24 mouse cellular contexts compared by ENCODE assay signal in the genomic region with DNA sequence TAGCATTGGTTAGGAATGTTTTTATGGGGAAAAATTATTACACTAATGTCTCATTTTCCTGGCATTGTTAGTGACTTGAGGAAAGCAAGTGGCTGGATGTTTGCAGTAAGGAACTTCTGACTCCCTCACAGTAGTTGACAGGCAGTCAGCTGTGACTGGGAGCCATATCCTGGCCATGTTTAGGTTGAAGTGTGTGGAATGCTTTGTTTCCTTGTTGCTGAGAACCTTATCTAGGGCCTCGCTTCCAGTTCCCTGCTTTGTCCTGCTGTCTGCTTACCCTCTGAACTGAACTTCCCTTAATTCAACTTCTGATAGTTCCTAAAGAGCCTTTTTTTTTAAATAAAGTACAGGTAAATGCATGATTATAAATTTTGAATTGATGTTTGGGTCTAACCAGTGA. TPM values are rescaled to one million over a fixed set of nuclear protein-coding genes. Genes with fewer than 3 reads are reported as not detected.
DNase-seq lines count a peak whose midpoint lies in the region; ATAC-seq and TF ChIP-seq lines count a peak whose summit lies in the region.
"Had no signal": no experiment of that assay in that cellular context is flagged by ENCODE, and none has a peak within 500 bp of the region (broad histone marks: within the 10 kb centered on the region; RNA-seq: fewer than 3 reads in every experiment).

No protein-coding gene starts in this region.

- intact Hi-C loops in gastrocnemius, adult 2 months (cut with DNase I), result no loop called here

- H3K4me1 ChIP-seq in heart, embryonic 14.5 days (ENCODE audit: control insufficient read depth in 2 of 2, insufficient read depth in 2 of 2, low read length in 2 of 2), result peaks cover 2 to 22% of the 10 kb centered on the region in 2 experiments; a peak in 3 of 4 replicates
- H3K4me1 ChIP-seq: forebrain, embryonic 10.5 days; neural tube, embryonic 12.5 days had no signal

- DNase-seq in gastrocnemius, adult 2 months, result no peak
- DNase-seq in gastrocnemius, adult 18-20 months (ENCODE audit: low spot score), result no peak
- DNase-seq in heart, adult 9 months (ENCODE audit: low spot score in 2 of 2), result no peak
- peak; percentile 29 for DNase-seq in lung, postnatal 10 days
- DNase-seq in lung, postnatal 14 days, result no peak
- no peak for DNase-seq in ovary, postnatal 14 days (ENCODE audit: low spot score)
- no peak for DNase-seq in testis, postnatal 14 days (ENCODE audit: low spot score)
- DNase-seq: adrenal gland, postnatal 25 days; cerebellum, adult 9-11 months; gastrocnemius, postnatal 25 days; kidney, adult 2 months; kidney, postnatal 10 days; midbrain, embryonic 14.5 days; retina, postnatal 1 day; right cerebral cortex, postnatal 25 days; spleen, adult 18-20 months had no signal

- H3K9ac ChIP-seq in heart, embryonic 14.5 days (ENCODE audit: low read length), result no peak overlapping the region
- H3K9ac ChIP-seq: hindbrain, embryonic 14.5 days; neural tube, embryonic 12.5 days had no signal

- H3K27ac ChIP-seq in gastrocnemius, adult 2 months, result 0 out of 2 replicates have a peak overlapping the region, but pooled peaks have one; percentile 65
- H3K27ac ChIP-seq in heart, embryonic 14.5 days (replicated peaks in 1 of 2; ENCODE audit: control insufficient read depth in 1 of 2, insufficient read depth in 1 of 2, low read depth in 2 of 2, low read length in 2 of 2), result peak overlapping the region; percentile 22 to 79; a peak in 3 of 4 replicates
- H3K27ac ChIP-seq: forebrain, embryonic 10.5 days; hindbrain, embryonic 14.5 days; layer of hippocampus, adult 2 months; neural tube, embryonic 12.5 days had no signal

- H3K9me3 ChIP-seq in heart, embryonic 14.5 days (ENCODE audit: control insufficient read depth, low read length), result no peaks in the 10 kb centered on the region
- H3K9me3 ChIP-seq: forebrain, embryonic 10.5 days; megakaryocyte, embryonic 14.5 days; neural tube, embryonic 12.5 days had no signal

- H3K27me3 ChIP-seq in heart, embryonic 14.5 days (ENCODE audit: control insufficient read depth, insufficient read depth, low read length), result no peaks in the 10 kb centered on the region
- H3K27me3 ChIP-seq: megakaryocyte, embryonic 14.5 days; neural tube, embryonic 12.5 days had no signal

- peaks cover 68% of the 10 kb centered on the region for H3K36me3 ChIP-seq in heart, embryonic 14.5 days (ENCODE audit: control insufficient read depth, insufficient read depth, low read length)

- peak; percentile 80 for ATAC-seq in heart, embryonic 14.5 days (ENCODE audit: insufficient number of reproducible peaks, insufficient read depth, low FRiP score, low read depth)
- ATAC-seq: forebrain, embryonic 16.5 days; inflammation-experienced regulatory T-cells, adult 6 months had no signal

- H3K4me3 ChIP-seq in gastrocnemius, adult 2 months, result no peak overlapping the region
- no peak overlapping the region for H3K4me3 ChIP-seq in heart, embryonic 14.5 days (ENCODE audit: control insufficient read depth in 1 of 2, insufficient read depth in 1 of 2, low read depth in 1 of 2, low read length in 2 of 2)
- H3K4me3 ChIP-seq: forebrain, embryonic 10.5 days; layer of hippocampus, adult 2 months; megakaryocyte, embryonic 14.5 days; neural tube, embryonic 12.5 days had no signal

- TF ChIP-seq CTCF in gastrocnemius, adult 2 months (IDR thresholded peaks at IDR 0.05), result no peak

- 4% methylated on average over 1 of the region's 1 CpGs for WGBS in heart, embryonic 14.5 days

- H3K4me2 ChIP-seq in heart, embryonic 14.5 days (ENCODE audit: low read length), result no peak overlapping the region
- H3K4me2 ChIP-seq: hindbrain, embryonic 14.5 days; neural tube, embryonic 12.5 days had no signal

RNA-seq across cellular contexts. Expression of gene Ankfy1, which starts 46.5 kb away (rescaled TPM):
- 10 to 100 TPM in 1 of 2 experiments, 1 to 10 TPM in 1; 8.5 to 10.4 TPM for total RNA-seq in gastrocnemius, adult 2 months (2021)
- total RNA-seq in gastrocnemius, adult 18-20 months (2021), result 1 to 10 TPM; 7.0 to 8.3 TPM
- 25.3 and 25.6 TPM in 2 replicates for polyA plus RNA-seq in heart, embryonic 14.5 days (2014; fragmentation: Nextera tagmentation; extraction: Ambion mirVana)

RNA-seq across cellular contexts. Expression of gene Cyb5d2, which starts 59.6 kb away (rescaled TPM):
- 10 to 100 TPM; 18.5 to 22.3 TPM for total RNA-seq in gastrocnemius, adult 2 months (2021)
- total RNA-seq in gastrocnemius, adult 18-20 months (2021), result 10 to 100 TPM; 22.1 to 25.1 TPM
- polyA plus RNA-seq in heart, embryonic 14.5 days (2014; fragmentation: Nextera tagmentation; extraction: Ambion mirVana), result 5.9 and 8.4 TPM in 2 replicates

RNA-seq across cellular contexts. Expression of gene Zzef1, which starts 59.7 kb away (rescaled TPM):
- 10 to 100 TPM; 12.8 to 13.3 TPM for total RNA-seq in gastrocnemius, adult 2 months (2021)
- total RNA-seq in gastrocnemius, adult 18-20 months (2021), result 10 to 100 TPM; 10.2 to 12.9 TPM
- 9.8 and 9.9 TPM in 2 replicates for polyA plus RNA-seq in heart, embryonic 14.5 days (2014; fragmentation: Nextera tagmentation; extraction: Ambion mirVana)
